Mouse (Mus musculus) v-Abl transformed pro-B cells (cell line): ENCODE results near the gene Lpcat2.

ENCODE experiments used
- in situ Hi-C, 2 experiments: fragments of 400-800 bp; cut with MboI; formaldehyde crosslinking; loops; one replicate each; pipeline ENCODE4 v1.15.1; 2025; ENCODE audit not compliant: unreplicated experiment in 2 of 2

Gene Lpcat2

GRCm38 (mm10) chr8:92906553-92906952 is 51.4 kb downstream of the Lpcat2 start:
- in situ Hi-C loops, result no loop called here

GRCm38 (mm10) chr8:92908448-92908847 is 53.3 kb downstream of the Lpcat2 start:
- in situ Hi-C loops, result no loop called here

- in situ Hi-C loops, result no loop called here
Measured at GRCm38 (mm10) chr8:92911477-92911876, 56.3 kb downstream of the Lpcat2 start.

GRCm38 (mm10) chr8:92913396-92913795 is 58.3 kb downstream of the Lpcat2 start:
- in situ Hi-C loops, result no loop called here

- in situ Hi-C loops, result no loop called here
Measured at GRCm38 (mm10) chr8:92916082-92916481, 60.9 kb downstream of the Lpcat2 start.

- in situ Hi-C loops, result no loop called here
Measured at GRCm38 (mm10) chr8:92921768-92922167, 66.6 kb downstream of the Lpcat2 start.

- in situ Hi-C loops, result no loop called here
Measured at GRCm38 (mm10) chr8:92928986-92929385, 73.8 kb downstream of the Lpcat2 start.

- in situ Hi-C loops, result no loop called here
Measured at GRCm38 (mm10) chr8:92938056-92938455, 82.9 kb downstream of the Lpcat2 start.

- in situ Hi-C loops, result no loop called here
Measured at GRCm38 (mm10) chr8:92949071-92949470, 93.9 kb downstream of the Lpcat2 start.

GRCm38 (mm10) chr8:92950639-92951371 is 95.7 kb downstream of the Lpcat2 start:
- in situ Hi-C loops, result no loop called here

GRCm38 (mm10) chr8:92954044-92954443 is 98.9 kb downstream of the Lpcat2 start:
- in situ Hi-C loops, result no loop called here

GRCm38 (mm10) chr8:92959779-92960178 is 104.6 kb downstream of the Lpcat2 start, which contains the start of gene Slc6a2:
Slc6a2 (plus strand) TSS chr8:92960079.
- in situ Hi-C loops, result no loop called here

GRCm38 (mm10) chr8:92960451-92960911 is 105.3 kb downstream of the Lpcat2 start:
- in situ Hi-C loops, result no loop called here

- in situ Hi-C loops, result no loop called here
Measured at GRCm38 (mm10) chr8:92961088-92961487, 105.9 kb downstream of the Lpcat2 start.

GRCm38 (mm10) chr8:92964556-92964955 is 109.4 kb downstream of the Lpcat2 start:
- in situ Hi-C loops, result no loop called here
